Mouse (Mus musculus) small intestine, adult 2 months (tissue): ENCODE measurements around the gene 4930507D05Rik.
"Not testable (repeated sequence)": the region's sequence is repeated elsewhere in the genome, so short reads cannot be mapped to it uniquely, and the experiment has no call there.

ENCODE experiments used
- CTCF ChIP-seq: fragments of 200-500 bp; IDR thresholded peaks from 2 replicates; pipeline ENCODE4 v1.5.1; 2012; ENCODE audit warnings: low read depth, mild to moderate bottlenecking, control low read depth, inconsistent platforms, low read length, moderate library complexity, mixed read lengths; ENCODE audit not compliant: insufficient replicate concordance, insufficient read length; ENCODE audit errors: extremely low read depth
- POLR2A ChIP-seq: fragments of 200-500 bp; IDR thresholded peaks from 2 replicates; pipeline ENCODE4 v1.6.1; 2012; ENCODE audit warnings: low read depth, mild to moderate bottlenecking, control low read depth, inconsistent platforms, low read length, moderate library complexity

GRCm38 (mm10) chr10:62491681-62492080 lies 42.4 kb downstream of the 4930507D05Rik start:
- not testable (repeated sequence) for TF ChIP-seq CTCF, POLR2A
